Mouse (Mus musculus): ENCODE data around the gene Hs2st1.

DNA sequence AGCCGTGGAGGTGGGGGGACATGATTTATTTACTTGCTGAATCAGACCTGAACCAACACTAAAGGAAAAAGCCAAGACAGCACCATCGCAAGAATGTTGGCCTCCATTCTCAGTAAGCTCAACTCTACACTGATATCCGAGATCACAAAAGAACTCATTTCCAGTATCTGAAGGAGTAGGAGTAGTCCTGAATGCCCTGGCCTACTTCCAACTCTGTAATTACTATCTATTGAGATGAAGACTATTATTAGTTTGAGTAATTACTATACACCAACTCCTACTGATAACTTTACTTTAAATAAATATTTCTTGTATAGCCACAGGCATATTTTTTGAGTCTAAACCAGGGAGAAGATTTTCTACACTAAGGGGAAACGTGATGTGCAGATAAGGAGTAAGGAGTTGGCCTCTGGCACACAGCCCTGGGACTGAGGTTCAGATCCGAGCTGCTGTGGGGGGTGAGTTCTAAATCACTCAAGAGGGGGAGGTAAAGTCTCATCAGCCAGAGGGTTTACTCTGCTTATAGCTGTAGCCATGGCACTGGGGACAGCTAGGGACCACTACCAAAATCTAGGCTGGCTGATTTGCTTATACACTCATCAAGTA is 109.7 kb downstream of the Hs2st1 start:
- no peak for TF ChIP-seq GATA1 (IDR thresholded peaks at IDR 0.05; ENCODE audit: borderline replicate concordance, low read length)
- no peak for TF ChIP-seq FLI1 (IDR thresholded peaks at IDR 0.05; ENCODE audit: low read length)
